Mouse (Mus musculus) stomach, postnatal 0 days (tissue): ENCODE data around the gene Asb7. TPM values are rescaled to one million over a fixed set of nuclear protein-coding genes. Genes with fewer than 3 reads are reported as not detected.
A peak's percentile ranks its signal among the peaks of the same experiment; 100 is the strongest.

Experiments
- ATAC-seq: fragments of 200-750 bp; cut with Nextera tagmentation; 2 replicates; pipeline ENCODE4 v1.8.0; 2017; ENCODE audit not compliant: low FRiP score, low TSS enrichment
- DNase-seq: peaks from one replicate; pipeline ENCODE4 v3.0.0-alpha.2; 2016; ENCODE audit warnings: low spot score
- H3K27ac ChIP-seq: fragments of 300-500 bp; sonication (generic); replicated peaks from 2 replicates; pipeline ENCODE4 v1.5.1; 2014; ENCODE audit warnings: mild to moderate bottlenecking, control low read depth
- H3K27me3 ChIP-seq: fragments of 300-500 bp; sonication (generic); 2 replicates; pipeline ENCODE4 v1.6.1; 2014; ENCODE audit warnings: low read length; ENCODE audit not compliant: control insufficient read depth, insufficient read depth
- H3K36me3 ChIP-seq: fragments of 300-500 bp; sonication (generic); 2 replicates; pipeline ENCODE4 v1.6.1; 2014; ENCODE audit warnings: low read length, mixed read lengths; ENCODE audit not compliant: control insufficient read depth, insufficient read depth
- H3K4me1 ChIP-seq: fragments of 300-500 bp; sonication (generic); replicated peaks from 2 replicates; pipeline ENCODE4 v1.6.1; 2014; ENCODE audit warnings: antibody characterized with exemption; ENCODE audit not compliant: control insufficient read depth, insufficient read depth
- H3K4me2 ChIP-seq: fragments of 300-500 bp; sonication (generic); replicated peaks from 2 replicates; pipeline ENCODE4 v1.6.1; 2014; ENCODE audit warnings: low read depth, mild to moderate bottlenecking, control low read depth, moderate library complexity
- H3K4me3 ChIP-seq: fragments of 300-500 bp; sonication (generic); 2 replicates; pipeline ENCODE4 v1.5.1; 2014; ENCODE audit warnings: low read depth, low read length, control low read depth
- H3K9ac ChIP-seq: fragments of 300-500 bp; sonication (generic); 2 replicates; pipeline ENCODE4 v1.6.1; 2014; ENCODE audit warnings: mild to moderate bottlenecking, low read length, control low read depth, mixed read lengths
- H3K9me3 ChIP-seq: fragments of 300-500 bp; sonication (generic); 2 replicates; pipeline ENCODE4 v1.6.1; 2016; ENCODE audit warnings: low read length; ENCODE audit not compliant: control insufficient read depth
- CTCF ChIP-seq: IDR thresholded peaks from 2 replicates; pipeline ENCODE4 v1.5.1; 2016; ENCODE audit warnings: antibody characterized with exemption, low read depth, mild to moderate bottlenecking, moderate library complexity
- EP300 ChIP-seq: optimal IDR thresholded peaks from 2 replicates; pipeline ENCODE3; 2016; ENCODE audit warnings: antibody characterized with exemption
- WGBS: fragments of 180-500 bp; shearing (Covaris S2); extraction: QIAGEN DNeasy Blood & Tissue Kit; methylation state at CpG from one replicate; pipeline ENCODE4 v1.1.7; 2014; 5-methylcytosine and 5-hydroxymethylcytosine counted together
- polyA plus RNA-seq: library from polyadenylated mRNA; unstranded; fragments of >200 nt; fragmentation: Nextera tagmentation; extraction: Ambion mirVana; gene quantifications from 2 replicates; pipeline ENCODE4 v1.2.1, GENCODE M21; 2015

Gene Asb7
- polyA plus RNA-seq, 1 experiment from 2014 or later = 5.9 TPM

GRCm38 (mm10) chr7:66633351-66633750 is 56.0 kb downstream of the Asb7 start:
- WGBS = 62% methylated on average over 6 of the region's 6 CpGs
- no peak for TF ChIP-seq EP300
- no peak for TF ChIP-seq CTCF
- DNase-seq (no peak), ATAC-seq (no peak)
- H3K27ac ChIP-seq = no peak overlapping the region
- H3K27me3 ChIP-seq = no peaks in the 10 kb centered on the region
- H3K4me1 ChIP-seq = no peaks in the 10 kb centered on the region
- H3K9me3 ChIP-seq = no peaks in the 10 kb centered on the region
- no peak overlapping the region for H3K4me2 ChIP-seq
- H3K9ac ChIP-seq = no peak overlapping the region
- H3K4me3 ChIP-seq = no peak overlapping the region
- no peaks in the 10 kb centered on the region for H3K36me3 ChIP-seq

GRCm38 (mm10) chr7:66630154-66630800 is 59.1 kb downstream of the Asb7 start:
- H3K36me3 ChIP-seq = no peaks in the 10 kb centered on the region
- no peak for DNase-seq
- ATAC-seq = no peak
- no peak overlapping the region for H3K4me2 ChIP-seq
- no peak overlapping the region for H3K4me3 ChIP-seq
- TF ChIP-seq CTCF = no peak
- TF ChIP-seq EP300 = no peak
- no peaks in the 10 kb centered on the region for H3K27me3 ChIP-seq
- H3K27ac ChIP-seq = no peak overlapping the region
- H3K9me3 ChIP-seq = no peaks in the 10 kb centered on the region
- H3K4me1 ChIP-seq = no peaks in the 10 kb centered on the region
- H3K9ac ChIP-seq = no peak overlapping the region
- 70% methylated on average over 15 of the region's 15 CpGs for WGBS

- H3K4me2 ChIP-seq = no peak overlapping the region
- 65% methylated on average over 4 of the region's 4 CpGs for WGBS
- H3K27ac ChIP-seq = no peak overlapping the region
- no peaks in the 10 kb centered on the region for H3K36me3 ChIP-seq
- no peaks in the 10 kb centered on the region for H3K4me1 ChIP-seq
- H3K9me3 ChIP-seq = no peaks in the 10 kb centered on the region
- ATAC-seq = no peak
- no peaks in the 10 kb centered on the region for H3K27me3 ChIP-seq
- DNase-seq = no peak
- no peak overlapping the region for H3K4me3 ChIP-seq
- TF ChIP-seq EP300 (no peak), CTCF (no peak)
- no peak overlapping the region for H3K9ac ChIP-seq
These were observed 60.0 kb downstream of the Asb7 start for GRCm38 (mm10) chr7:66629419-66629818.

- TF ChIP-seq EP300 (peak; percentile 20), CTCF (no peak)
- H3K4me1 ChIP-seq = no peaks in the 10 kb centered on the region
- peak overlapping the region; percentile 40 for H3K27ac ChIP-seq
- no peak overlapping the region for H3K4me2 ChIP-seq
- no peaks in the 10 kb centered on the region for H3K36me3 ChIP-seq
- no peak overlapping the region for H3K4me3 ChIP-seq
- no peaks in the 10 kb centered on the region for H3K9me3 ChIP-seq
- WGBS = 36% methylated on average over 3 of the region's 3 CpGs
- ATAC-seq (peak; percentile 63; the same call in 1 of the 2 replicates), DNase-seq (no peak)
- no peaks in the 10 kb centered on the region for H3K27me3 ChIP-seq
- H3K9ac ChIP-seq = no peak overlapping the region
These were observed 66.0 kb downstream of the Asb7 start for GRCm38 (mm10) chr7:66623436-66623835.

- no peak for DNase-seq
- no peaks in the 10 kb centered on the region for H3K27me3 ChIP-seq
- no peak for TF ChIP-seq EP300
- no peak for TF ChIP-seq CTCF
- no peak overlapping the region for H3K4me3 ChIP-seq
- H3K36me3 ChIP-seq = no peaks in the 10 kb centered on the region
- no peak overlapping the region for H3K9ac ChIP-seq
- 0 out of 2 replicates have a peak, but pooled peaks cover 3% of the 10 kb centered on the region for H3K4me1 ChIP-seq
- no peak for ATAC-seq
- H3K27ac ChIP-seq = no peak overlapping the region
- H3K9me3 ChIP-seq = no peaks in the 10 kb centered on the region
- H3K4me2 ChIP-seq = no peak overlapping the region
These were observed 87.5 kb downstream of the Asb7 start for GRCm38 (mm10) chr7:66601846-66602245.

- 46% methylated on average over 12 of the region's 12 CpGs for WGBS
- Histone ChIP-seq H3K27me3 (no peaks in the 10 kb centered on the region), H3K27ac (peak overlapping the region; percentile 53; the same call in 1 of the 2 replicates), H3K36me3 (no peaks in the 10 kb centered on the region), H3K4me1 (0 out of 2 replicates have a peak, but pooled peaks cover 3% of the 10 kb centered on the region), H3K9me3 (no peaks in the 10 kb centered on the region), H3K4me2 (no peak overlapping the region), H3K9ac (no peak overlapping the region), H3K4me3 (no peak overlapping the region)
- peak; percentile 22 for DNase-seq
- peak; percentile 84 for ATAC-seq
- TF ChIP-seq CTCF (no peak), EP300 (no peak)
These were observed 88.5 kb downstream of the Asb7 start for GRCm38 (mm10) chr7:66600622-66601610.
